Mouse (Mus musculus) layer of hippocampus, adult 18-20 months (tissue): Measurements from ENCODE around the gene Gm11116. TPM values are rescaled to one million over a fixed set of nuclear protein-coding genes. Genes with fewer than 3 reads are reported as not detected.
"Not testable (repeated sequence)": the region's sequence is repeated elsewhere in the genome, so short reads cannot be mapped to it uniquely, and the experiment has no call there.

Source experiments
- DNase-seq, 2 experiments: peaks; one replicate each; pipeline ENCODE4 v3.0.0; 2022; ENCODE audit warnings: low spot score in 2 of 2
- long read RNA-seq: library from polyadenylated mRNA; stranded (forward); transcript quantifications from one replicate; pipeline ENCODE4 v2.0.0, GENCODE M21; 2021
- total RNA-seq, 2 experiments: library from RNA; stranded (reverse); gene quantifications; 2 replicates each; pipeline ENCODE4 v1.2.3; 2021

Gm11116 gene
- not detected for total RNA-seq
- long read RNA-seq = 0 reads

GRCm38 (mm10) chr5:88111430-88111829, at the start of gene Gm11116:
Gene Gm11116, minus strand, starts transcription at chr5:88111530.
- DNase-seq = no peak

- no peak for DNase-seq
Measured at GRCm38 (mm10) chr5:88153999-88154398, 42.7 kb upstream of the Gm11116 start, which contains the start of gene Gm11115. Gene Gm11115, minus strand, starts transcription at chr5:88154099.

- not testable (repeated sequence) for DNase-seq
Measured at GRCm38 (mm10) chr5:88086256-88086655, 25.1 kb downstream of the Gm11116 start, which contains the start of gene Smr2. Gene Smr2, plus strand, starts transcription at chr5:88086556.

Other genes starting within 250 kb of the Gm11116 start
- not detected for gene Odam, start 226.5 kb downstream of the Gm11116 start, total RNA-seq
- gene Csn3, start 186.0 kb downstream of the Gm11116 start, total RNA-seq = not detected
- not detected for gene 2310003L06Rik, start 142.1 kb downstream of the Gm11116 start, total RNA-seq
- gene Gm28434, start 142.0 kb downstream of the Gm11116 start, total RNA-seq = not detected
- not detected for gene Cabs1, start 132.1 kb downstream of the Gm11116 start, total RNA-seq
- not detected for gene Smr3a, start 109.0 kb downstream of the Gm11116 start, total RNA-seq
- not detected for gene Smr2, start 25.0 kb downstream of the Gm11116 start, total RNA-seq
- not detected for gene Gm11115, start 42.6 kb upstream of the Gm11116 start, total RNA-seq
- not detected for gene Gm7714, start 157.4 kb upstream of the Gm11116 start, total RNA-seq
- not detected for gene Prol1, start 205.8 kb upstream of the Gm11116 start, total RNA-seq